Mouse (Mus musculus) erythroblast, embryonic 14.5 days (primary cell): Measurements from ENCODE around the gene Abhd12b.

Experiments used
- GATA1 ChIP-seq: IDR thresholded peaks from 2 replicates; pipeline ENCODE4 v1.6.1; 2012; ENCODE audit warnings: low read length, inconsistent platforms, mixed read lengths
- TAL1 ChIP-seq: IDR thresholded peaks from 3 replicates; pipeline ENCODE4 v1.6.1; 2012; ENCODE audit warnings: low read length, inconsistent platforms, mixed read lengths

- TF ChIP-seq TAL1 (no peak), GATA1 (no peak)
Observed at GRCm38 (mm10) chr12:70228155-70228554, 74.2 kb downstream of the Abhd12b start.
